Mouse (Mus musculus): ENCODE data around the gene 1700010B08Rik. TPM values are rescaled to one million over a fixed set of nuclear protein-coding genes. Genes with fewer than 3 reads are reported as not detected.

The 1700010B08Rik gene
- polyA plus RNA-seq, 1 experiment: not detected

DNA sequence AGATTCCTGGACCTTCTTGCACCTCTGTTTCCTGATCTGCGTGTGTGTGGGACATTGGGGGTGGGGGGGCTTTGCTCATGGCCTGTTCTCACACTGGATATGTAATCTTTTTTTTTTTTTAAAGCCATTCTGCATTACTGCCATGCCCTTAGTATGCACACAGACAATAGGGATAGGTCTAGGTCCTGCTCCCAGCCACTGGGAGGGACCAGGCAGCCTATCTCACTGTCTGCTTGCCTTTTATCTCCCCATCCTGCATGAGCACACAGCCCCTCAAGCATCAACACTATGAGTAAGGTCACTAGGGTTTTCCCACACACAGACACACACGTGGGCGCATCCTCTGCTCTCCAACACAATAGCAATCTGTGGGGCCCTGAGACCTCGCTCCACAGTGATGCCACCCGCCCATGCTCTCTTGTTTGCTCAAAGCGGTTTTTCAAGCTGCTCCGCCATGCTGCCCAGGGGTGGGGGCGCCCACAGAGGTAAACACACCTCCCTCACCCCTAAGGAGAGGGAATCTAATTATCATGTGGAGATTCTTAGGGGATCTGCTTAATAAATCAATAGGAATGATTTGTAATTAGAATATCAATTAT lies 4.5 kb upstream of the 1700010B08Rik start:
- DNase-seq (ENCODE audit: low read depth, low spot score): no peak
- 79% methylated on average over 8 of the region's 8 CpGs for WGBS

DNA sequence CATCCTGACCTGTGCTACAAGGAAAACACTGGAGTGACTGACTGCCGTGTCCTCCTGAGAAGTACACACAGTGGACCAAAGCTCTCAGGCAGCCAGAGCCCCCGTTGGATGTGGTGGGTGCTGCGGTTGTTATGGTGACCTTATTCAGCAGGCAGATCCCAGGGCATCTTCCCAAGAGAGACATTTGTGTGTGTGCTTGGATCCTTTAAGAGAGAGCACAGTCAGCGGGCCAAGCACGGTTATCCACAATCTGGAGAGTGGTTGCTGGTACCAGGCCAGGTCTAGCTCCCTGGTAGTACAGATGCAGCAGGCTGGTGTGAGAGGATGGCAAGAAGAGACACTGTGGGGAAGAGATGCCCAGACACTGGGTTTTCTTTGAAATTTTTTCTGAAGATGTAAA lies 2.2 kb upstream of the 1700010B08Rik start:
- no peak for DNase-seq (ENCODE audit: low read depth, low spot score)
- WGBS: 87% methylated on average over 5 of the region's 5 CpGs

DNA sequence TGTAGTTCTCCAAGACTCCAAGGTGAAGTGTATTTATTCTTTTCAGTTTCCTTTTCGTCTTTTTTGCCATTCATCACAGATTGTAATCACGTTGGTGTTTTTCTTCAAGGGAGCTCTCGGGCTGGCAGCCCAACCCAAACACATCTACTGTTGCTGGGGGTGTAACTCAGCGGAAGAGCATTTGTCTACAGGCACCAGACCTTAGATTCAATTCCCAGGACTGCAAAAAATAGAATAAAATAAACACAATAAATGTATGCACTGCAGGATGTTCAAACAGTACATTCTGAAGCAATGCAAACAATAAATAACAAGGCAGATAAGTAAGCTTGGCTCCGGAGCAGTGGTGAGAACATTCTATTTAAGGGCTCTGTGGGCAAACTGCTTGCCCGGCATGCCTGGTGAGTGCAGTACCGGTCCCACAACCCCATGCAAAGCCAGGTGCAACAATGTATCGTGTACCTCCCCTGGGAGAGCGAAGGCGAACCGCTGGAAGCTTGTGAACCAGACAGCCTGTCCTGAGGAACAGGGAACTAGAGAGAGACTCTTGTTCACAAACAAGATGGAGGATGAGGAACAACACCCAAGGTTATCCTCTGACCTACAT lies 3.1 kb downstream of the 1700010B08Rik start:
- DNase-seq (ENCODE audit: low read depth, low spot score): no peak
- WGBS: 33% methylated on average over 11 of the region's 11 CpGs

DNA sequence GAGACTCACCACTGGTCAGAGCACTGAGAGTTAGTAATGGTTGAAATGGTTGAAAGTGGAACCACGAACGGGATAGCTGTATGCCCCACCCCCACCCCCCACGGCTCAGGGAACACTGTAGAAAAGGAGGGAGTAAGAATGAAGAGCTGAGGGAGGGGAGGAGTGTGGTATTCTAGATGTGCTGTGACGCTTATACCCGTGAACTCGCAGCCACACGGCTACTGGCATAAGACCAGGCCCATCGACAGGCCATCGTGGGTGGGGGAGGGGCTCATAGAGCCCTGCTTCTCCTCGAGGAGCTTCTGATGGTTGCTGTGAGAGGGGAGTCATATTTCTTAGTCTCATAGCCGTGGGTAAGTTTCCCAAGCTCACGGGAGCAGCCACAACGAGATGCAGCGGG lies 5.2 kb downstream of the 1700010B08Rik start:
- WGBS: 64% methylated on average over 14 of the region's 14 CpGs
- no peak for DNase-seq (ENCODE audit: low read depth, low spot score)

DNA sequence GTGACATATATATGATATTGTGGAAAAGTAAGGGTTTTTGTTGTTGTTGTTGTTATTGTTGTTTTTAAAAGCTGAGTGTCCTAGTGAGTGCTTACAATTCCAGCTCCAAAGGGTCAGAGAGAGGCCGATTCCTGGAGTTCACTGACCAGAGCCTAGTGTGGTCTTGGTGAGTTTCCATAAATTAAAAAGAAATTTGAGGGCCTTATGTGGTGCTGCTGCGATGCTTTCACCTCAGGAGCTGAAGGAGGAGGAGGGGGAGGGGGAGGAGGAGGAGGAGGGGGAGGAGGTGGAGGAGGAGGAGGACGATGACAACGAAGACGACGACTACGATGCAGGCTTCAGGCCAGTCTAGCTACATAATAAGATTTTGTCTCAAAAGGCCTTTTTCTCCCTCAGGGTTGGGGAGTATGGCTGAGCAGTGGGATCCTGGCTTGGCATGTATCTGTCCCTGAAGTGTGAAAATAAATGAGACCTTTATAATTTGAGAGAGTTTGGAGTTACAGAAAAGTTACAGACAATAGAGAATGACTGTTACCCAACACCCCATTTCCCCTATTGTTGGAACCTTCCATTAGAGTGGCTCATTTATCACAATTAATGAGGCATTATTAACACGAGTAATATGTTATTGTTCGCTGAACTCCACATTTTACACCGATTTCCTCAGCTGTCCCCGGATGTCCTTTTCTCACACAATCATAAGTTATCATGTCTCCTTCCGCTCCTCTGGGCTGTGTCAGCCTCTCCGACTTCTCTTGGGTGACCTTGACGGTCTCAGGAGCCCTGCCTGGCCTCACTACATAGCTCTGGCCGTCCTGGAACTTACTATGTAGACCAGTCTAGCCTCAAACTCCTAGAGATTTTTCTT lies 6.0 kb downstream of the 1700010B08Rik start:
- 86% methylated on average over 15 of the region's 15 CpGs for WGBS
- no peak for DNase-seq (ENCODE audit: low read depth, low spot score)

DNA sequence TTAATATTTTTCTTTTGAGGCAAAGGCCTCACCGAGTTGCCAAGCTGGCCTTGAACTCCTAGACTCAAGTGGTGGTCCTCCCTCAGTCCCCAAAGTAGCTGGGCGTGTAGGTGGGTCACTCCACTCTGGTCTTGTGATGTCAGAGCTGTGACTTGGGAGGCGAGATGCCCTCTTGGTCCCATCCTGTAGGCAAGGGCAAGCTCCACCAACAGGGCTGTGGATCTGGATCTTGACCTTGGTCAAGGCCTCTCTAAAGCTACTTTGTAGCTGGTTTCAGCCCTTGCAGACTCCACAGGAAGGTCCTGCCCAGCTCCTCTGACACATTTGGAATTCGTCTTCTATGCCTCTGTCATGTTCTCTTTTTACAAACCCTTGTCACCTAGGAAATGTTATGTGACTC lies 6.6 kb downstream of the 1700010B08Rik start:
- no peak for DNase-seq (ENCODE audit: low read depth, low spot score)
- WGBS: 86% methylated on average over 4 of the region's 4 CpGs

DNA sequence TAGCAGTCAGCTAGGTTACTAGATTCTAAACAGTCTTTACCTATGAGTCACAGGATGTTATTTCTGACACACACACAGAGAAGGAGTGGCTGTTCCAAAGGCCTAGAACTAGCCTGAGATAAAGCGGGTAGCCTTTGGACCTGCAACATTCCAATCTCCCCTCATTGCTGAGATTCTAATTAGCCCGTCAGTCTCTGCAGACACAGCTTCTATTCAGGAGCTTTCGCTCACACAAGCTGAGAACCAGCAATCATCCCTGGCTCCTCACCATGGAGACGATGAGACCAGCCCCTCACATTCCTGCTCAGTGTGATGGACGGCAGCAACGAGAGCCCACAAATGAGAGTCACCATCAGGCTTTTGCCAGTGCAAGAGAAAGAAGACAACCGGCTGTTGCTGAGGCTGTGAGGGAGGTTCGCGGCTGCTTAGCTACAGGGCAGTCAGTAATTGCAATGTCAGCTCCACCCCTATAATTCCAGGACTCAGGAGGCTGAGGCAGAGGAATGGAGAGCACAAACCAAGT lies 11.3 kb downstream of the 1700010B08Rik start:
- no peak for DNase-seq (ENCODE audit: low read depth, low spot score)
- 23% methylated on average over 9 of the region's 9 CpGs for WGBS

DNA sequence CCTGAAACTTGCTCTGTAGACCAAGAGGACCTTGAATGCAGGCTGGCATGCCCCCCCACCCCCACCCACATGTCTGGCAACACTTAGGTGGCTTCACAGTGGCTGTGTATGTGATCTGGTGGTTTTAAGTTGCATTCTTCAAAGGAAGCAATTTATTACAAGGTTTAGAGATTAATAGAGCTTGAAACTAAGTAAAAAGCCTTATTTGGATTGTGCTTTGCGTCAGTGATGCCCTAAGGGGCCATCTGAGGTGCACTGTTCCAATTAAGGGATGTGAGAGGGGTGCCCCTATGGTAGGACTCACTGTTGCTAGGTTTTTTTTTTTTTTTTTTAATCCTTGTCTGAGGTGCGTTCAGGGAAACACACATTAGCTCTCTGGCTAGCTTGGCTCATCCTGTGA lies 15.2 kb downstream of the 1700010B08Rik start:
- 78% methylated on average over 2 of the region's 2 CpGs for WGBS

DNA sequence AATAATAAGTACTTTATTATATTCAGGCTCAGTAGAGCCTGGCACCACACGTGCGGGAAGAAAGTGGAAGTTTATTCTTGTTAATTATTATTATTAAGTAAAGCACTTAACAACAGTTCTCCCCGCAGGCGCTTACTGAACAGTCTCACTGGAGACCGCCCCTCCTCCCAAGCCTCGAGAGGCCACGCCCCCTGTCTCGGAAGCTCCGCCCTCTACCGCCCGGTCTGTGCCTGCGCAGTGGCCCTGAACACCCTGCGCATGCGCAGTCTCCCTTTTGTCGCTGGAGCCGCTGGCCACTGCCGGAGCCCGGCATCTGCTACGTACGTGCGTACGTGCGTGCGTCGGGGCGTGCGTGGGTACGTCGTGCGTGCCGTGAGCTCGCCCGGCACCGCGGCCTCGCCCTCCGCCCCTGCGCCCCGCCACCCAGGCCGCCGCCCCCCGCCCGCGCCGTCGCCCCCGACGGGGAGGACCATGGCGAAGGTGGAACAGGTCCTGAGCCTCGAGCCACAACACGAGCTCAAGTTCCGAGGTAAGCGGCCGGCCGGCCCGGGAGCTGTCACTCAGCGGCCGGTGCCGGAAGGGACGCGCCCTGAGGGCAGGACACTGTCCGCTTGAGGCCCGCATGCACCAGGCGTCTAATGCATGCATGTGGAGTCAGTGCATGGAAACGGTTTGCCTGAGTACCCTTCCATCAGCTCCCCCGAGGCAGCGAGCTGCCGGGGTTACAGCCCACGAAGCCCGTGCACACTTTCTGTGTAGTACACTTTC lies 18.2 kb downstream of the 1700010B08Rik start, which contains the start of gene Vapb:
TSS of gene Vapb (plus strand) at position 290 of the 768 bp plus-strand sequence.
- under 1% methylated on average over 70 of the region's 70 CpGs for WGBS

More for the DNA sequence above, 15.2 kb downstream of the 1700010B08Rik start:
- no peak for DNase-seq (ENCODE audit: low read depth, low spot score)

DNA sequence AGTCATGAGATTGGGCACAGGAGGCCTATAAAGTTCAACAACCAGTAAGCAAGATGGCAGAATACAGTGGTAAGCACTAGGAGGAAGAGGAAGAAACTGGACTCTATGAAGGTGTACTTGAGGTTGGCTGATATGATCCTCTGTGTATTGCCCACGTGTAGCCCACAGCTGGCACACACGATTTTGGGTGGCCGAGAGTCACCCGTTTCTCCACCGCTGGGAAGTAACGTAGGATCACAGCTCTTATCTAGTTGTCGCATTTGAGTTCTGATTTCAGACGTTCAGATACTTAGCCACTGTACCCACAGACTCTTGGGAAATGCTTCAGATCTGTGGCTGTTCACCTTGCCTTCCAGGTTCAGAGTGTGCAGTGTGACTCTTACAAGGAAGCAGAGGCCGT lies 19.0 kb downstream of the 1700010B08Rik start:
- 75% methylated on average over 9 of the region's 9 CpGs for WGBS
- no peak for DNase-seq (ENCODE audit: low read depth, low spot score)

More for the DNA sequence above, 18.2 kb downstream of the 1700010B08Rik start, which contains the start of gene Vapb:
- peak; percentile 90 for DNase-seq (ENCODE audit: low read depth, low spot score)

DNA sequence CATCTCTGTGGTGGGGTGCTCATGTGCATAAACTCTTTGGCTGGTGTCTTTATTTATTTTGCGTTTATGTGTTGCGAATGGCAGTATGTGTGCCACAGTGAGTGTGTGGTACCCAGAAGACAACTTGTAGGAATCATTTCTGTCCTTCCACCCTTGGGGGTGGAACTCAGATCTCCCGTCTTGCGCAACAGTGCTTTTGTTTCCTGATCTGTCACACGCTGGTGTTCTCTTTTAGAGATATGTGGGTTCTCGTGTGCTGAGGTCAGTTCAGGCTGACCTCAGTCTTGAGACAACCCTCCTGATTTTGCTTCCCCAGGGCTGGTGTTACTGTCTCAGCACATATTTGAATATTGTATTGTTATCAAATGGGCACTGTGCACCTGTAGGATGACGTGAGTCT lies 19.9 kb downstream of the 1700010B08Rik start:
- 83% methylated on average over 7 of the region's 7 CpGs for WGBS
- DNase-seq (ENCODE audit: low read depth, low spot score): no peak

DNA sequence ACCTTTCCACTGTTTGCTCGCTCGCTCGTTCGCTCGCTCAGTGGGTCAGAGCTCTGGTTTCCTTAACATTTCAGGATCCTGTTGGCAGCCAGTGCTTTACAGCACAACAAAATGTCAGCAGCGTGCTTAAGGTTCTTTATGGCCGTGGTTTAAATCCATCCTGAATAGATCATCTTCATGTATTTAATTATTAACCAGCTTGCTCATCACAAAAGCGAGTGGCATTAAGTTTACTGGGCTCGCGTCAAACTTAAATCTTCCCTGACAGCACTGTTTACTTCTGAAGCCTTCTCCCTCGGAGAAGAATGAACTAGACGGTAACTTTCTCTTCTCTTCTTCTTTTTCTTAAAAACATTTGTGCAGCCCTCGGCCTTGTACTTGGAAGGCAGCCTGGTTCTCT lies 22.9 kb downstream of the 1700010B08Rik start:
- 13% methylated on average over 13 of the region's 13 CpGs for WGBS
- peak; percentile 16 for DNase-seq (ENCODE audit: low read depth, low spot score)

DNA sequence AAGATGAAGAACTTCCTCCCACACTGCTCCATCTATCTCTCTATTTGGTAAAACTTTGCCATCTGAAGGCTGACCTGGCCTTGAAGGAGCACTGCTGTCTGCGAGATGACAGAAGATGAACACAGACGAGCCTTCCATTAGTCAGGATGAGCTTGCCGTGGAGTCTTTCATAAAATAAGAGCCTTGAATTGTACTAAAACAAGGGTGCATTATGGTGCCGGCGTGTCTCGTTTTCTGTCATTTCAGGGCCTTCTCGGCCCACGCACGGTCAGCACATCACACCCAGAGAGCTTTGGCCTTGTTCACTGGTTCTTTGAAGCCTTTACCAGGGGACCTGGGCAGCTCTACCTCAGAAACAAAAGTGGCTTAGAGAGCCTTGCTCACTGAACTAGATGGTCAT lies 23.5 kb downstream of the 1700010B08Rik start:
- DNase-seq (ENCODE audit: low read depth, low spot score): no peak
- 76% methylated on average over 9 of the region's 9 CpGs for WGBS

DNA sequence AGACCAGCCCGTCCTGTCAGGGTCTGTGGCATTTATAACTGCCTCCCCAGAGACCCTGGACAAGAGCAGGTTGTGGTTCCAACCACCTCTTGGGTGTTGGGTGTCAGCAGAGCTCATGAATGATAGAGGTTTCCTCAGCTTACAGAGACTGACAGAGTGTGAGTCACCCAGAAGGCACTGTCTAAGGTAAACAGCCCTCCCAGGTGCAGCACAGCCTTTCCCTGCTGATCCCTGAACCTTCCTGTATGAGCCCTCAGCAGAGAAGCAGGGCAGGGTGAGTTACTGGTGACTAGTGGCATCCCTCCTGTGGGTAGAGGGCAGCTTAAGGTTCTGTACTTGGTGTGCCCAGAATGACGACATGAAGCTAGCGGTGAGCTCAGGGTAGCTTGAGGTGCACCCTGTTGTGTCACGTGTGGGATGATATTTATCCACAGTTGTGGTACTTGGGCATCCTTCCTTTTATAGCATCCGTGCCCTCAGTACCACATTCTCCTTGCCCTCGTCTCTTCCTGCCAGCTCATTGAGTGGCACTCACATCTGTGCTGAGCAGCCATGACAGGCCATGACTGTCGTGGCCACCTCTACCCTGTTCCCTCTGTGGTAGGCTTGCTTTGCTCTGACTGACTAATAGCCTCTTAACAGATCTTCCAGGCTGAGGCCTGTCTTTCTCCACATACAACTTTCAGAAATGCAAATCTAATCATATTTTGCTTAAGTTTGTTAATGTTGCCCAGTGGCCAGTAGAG lies 25.0 kb downstream of the 1700010B08Rik start:
- no peak for DNase-seq (ENCODE audit: low read depth, low spot score)
- WGBS: 71% methylated on average over 7 of the region's 7 CpGs

DNA sequence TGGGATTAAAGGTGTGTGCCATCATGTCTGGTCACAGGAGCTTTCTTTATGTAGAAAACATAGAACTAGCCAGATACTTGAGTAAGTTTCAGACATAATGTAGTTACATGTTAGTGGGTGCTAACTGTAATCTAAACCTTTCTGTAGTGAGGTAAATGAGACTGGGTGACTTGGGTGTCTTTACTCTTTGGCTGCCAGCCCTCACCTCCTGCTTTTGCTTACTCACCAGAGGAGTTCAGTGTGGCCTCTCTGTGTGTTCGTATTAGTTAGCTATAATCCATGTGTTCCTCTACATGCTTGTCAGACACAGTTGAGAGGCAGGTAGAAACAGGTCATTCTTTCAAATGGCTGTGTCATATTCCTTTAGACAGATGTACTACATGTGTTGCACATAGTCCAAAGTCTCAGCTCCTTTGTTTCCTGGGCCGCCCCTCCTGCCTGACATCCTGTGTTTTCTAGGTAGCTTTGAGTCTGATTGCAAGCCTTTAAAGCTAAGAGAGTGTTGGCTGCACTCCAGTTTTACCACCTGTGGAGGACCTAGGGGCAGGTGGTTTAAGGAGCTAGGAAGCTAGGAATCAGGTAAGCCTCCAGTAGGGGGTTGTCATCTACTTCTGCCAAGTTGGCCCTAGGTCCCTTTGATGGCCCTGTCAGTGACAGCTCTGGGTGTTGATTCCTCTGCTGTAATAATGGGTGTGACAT lies 29.9 kb downstream of the 1700010B08Rik start:
- no peak for DNase-seq (ENCODE audit: low read depth, low spot score)
- WGBS: 40% methylated on average over 2 of the region's 2 CpGs

DNA sequence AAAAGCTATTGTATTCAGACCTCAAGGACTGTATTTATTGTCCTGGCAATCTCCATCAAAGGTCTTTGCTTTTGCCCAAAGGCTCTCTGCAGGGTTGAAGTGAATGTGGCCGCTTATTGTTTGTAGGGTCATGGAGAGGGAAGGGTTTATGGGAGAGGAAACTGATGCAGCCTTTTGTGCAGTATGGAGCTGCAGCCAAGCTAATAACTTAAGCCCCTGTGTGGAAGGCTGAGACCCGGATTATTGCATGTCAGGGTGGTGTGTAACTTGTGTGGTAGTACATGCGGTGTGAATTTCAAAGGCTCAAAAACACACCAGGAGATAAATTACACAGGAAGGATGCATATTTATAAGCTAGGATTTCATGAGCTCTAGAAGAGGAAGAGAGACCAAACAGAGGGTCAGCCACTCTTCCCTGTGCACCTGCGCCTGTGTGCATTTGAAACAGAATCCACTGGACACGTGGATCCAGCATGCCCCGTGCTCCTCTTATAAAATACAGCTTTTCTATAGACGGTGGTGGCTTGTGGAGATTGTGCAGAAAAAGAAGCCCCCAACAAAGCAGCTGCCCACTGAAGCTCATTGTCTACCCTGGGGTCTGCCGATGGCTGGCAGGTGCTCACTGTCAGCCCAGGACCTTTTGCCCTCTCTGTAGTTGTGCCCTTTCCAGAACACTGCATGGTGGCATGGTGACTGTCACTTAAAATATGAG lies 36.4 kb downstream of the 1700010B08Rik start:
- WGBS: 70% methylated on average over 8 of the region's 8 CpGs
- no peak for DNase-seq (ENCODE audit: low read depth, low spot score)

DNA sequence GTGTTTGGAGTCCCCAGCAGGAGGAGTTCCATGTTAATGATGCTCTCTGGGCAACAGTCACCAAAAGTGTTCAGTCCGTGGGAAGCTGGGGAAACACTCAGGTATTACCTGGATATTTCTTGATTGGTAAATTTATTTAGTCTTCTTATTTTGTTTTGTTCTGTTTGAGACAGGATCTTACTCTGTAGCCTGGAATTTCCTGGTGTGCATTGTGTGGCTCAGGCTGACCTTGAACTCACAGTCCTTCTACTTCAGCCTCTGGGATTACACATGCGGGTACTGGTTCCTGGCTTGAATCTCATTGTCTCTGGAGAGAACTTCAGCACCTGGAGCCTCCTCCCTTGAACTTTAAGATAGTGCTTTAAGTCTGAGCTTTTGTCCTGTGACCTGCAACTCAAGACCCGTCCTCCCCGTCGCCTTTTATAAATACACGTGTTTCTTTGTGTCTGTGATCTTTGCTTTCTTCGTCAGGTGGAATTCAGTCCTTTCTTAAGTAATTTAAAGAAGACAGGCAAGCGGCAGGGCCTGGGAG lies 38.5 kb downstream of the 1700010B08Rik start:
- WGBS: 87% methylated on average over 8 of the region's 8 CpGs
- no peak for DNase-seq (ENCODE audit: low read depth, low spot score)

DNA sequence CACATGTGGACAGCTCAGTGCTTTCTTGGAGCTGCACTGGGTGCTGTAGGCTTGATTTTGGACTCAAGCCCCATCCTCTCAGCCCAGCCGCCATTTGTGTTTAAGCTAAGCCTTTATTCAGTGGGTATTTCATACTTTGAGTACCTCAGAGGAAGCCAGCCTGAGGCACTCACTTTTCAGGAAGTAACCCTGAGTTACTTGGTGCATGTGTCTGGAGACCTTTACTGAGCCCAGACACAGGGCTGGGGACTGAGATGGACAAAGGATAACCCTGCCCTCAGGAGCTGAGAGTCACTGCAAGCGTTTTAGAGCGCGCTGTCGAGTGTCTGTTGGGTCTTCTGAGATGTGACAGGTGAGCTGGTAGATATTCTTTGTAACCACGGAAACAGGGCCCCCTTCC lies 41.4 kb downstream of the 1700010B08Rik start:
- WGBS: 91% methylated on average over 6 of the region's 6 CpGs

More for the DNA sequence above, 41.4 kb downstream of the 1700010B08Rik start:
- DNase-seq (ENCODE audit: low read depth, low spot score): no peak
